Mouse (Mus musculus) hindbrain, embryonic 16.5 days (tissue): ENCODE results near the gene Prom1. TPM values are rescaled to one million over a fixed set of nuclear protein-coding genes. Genes with fewer than 3 reads are reported as not detected.

ENCODE experiments used
- polyA plus RNA-seq: library from polyadenylated mRNA; unstranded; fragments of >200 nt; fragmentation: Nextera tagmentation; extraction: Ambion mirVana; gene quantifications from 2 replicates; pipeline ENCODE4 v1.2.1, GENCODE M21; 2015

The Prom1 gene
- polyA plus RNA-seq, 1 experiment from 2014 or later: 25.6 TPM

Other genes with a start within 250 kb of the Prom1 start
- 2.8 and 3.0 TPM in 2 replicates for gene Cd38, start 233.5 kb downstream of the Prom1 start, polyA plus RNA-seq
- gene Gm7879, start 188.9 kb downstream of the Prom1 start, polyA plus RNA-seq: not detected in 2 replicates
- gene Fgfbp1, start 120.3 kb downstream of the Prom1 start, polyA plus RNA-seq: 13.1 and 13.8 TPM in 2 replicates
- 28.5 and 29.5 TPM in 2 replicates for gene Tapt1, start 124.6 kb upstream of the Prom1 start, polyA plus RNA-seq